Mouse (Mus musculus): ENCODE measurements around the gene Vil1. TPM values are rescaled to one million over a fixed set of nuclear protein-coding genes. Genes with fewer than 3 reads are reported as not detected.
"Not testable (repeated sequence)": the region's sequence is repeated elsewhere in the genome, so short reads cannot be mapped to it uniquely, and the experiment has no call there.

Gene Vil1
- polyA plus RNA-seq, 1 experiment from 2014 or later: 0.45 TPM

DNA sequence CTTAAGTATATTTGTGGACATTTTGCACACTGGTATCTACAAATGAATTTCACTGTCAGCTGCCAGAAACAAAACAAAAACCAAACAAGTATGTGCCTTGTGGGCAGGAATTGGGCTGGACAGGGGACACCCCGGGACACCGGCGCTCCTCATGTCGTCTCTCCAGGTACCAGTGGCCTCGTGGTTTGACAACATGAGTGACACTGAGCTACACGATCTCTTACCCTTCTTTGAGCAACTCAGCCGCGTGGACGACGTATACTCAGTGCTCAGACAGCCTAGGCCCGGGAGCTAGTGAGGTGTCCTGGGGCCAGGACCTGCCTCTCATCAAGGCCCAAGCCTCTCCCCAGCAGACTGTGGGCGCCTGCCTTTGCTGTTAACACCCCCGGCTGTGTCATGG is 13.9 kb upstream of the Vil1 start:
- ATAC-seq (ENCODE audit: extremely low read depth, insufficient number of reproducible peaks, low FRiP score, low TSS enrichment): no peak
- WGBS: 84% methylated on average over 13 of the region's 13 CpGs

DNA sequence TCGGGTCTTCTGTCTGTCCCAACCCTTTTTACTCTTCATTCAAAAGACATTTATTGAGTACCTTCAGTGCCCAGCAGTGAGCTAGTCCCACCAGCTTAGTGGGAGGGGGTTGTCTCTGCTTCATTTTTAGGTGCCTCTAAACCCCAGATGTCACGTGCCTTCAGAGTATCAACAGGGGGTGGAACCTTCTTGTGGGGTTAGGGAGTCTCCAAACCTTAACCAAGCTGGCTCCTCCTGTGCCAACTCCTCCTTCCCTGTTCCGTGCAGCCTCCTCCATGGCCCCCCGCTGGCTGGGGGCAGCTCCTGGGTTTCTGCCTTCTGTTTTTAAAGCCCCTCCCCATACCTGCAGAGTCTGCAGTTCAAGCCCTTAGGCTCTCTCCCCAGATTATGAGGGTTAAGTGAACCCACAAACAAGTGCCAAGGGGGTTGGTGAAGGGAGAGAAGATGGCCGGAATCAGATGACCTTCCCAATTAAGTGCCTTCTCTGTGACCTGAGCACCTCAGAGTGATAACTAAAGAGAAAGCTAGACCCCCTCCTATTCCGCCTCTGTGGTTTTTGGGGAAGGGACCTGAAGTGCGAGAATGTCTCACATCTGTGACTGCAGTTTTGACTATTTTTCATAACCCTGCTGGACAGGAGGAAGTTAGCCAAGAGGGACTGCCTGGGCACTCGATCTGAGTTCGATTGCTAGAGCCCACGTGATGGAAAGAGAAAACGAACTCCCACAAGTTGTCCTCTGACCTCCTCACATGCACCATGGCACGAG is 12.5 kb upstream of the Vil1 start:
- Histone ChIP-seq H3K27ac (replicated peaks) (peak overlapping the region; percentile 92), H3K9ac (peak overlapping the region; percentile 76), H3K4me1 (peaks cover 32% of the 10 kb centered on the region), H3K4me2 (peak overlapping the region; percentile 91), H3K36me3 (peaks cover 26% of the 10 kb centered on the region), H3K4me3 (peak overlapping the region; percentile 54)
- not testable (repeated sequence) for ATAC-seq (ENCODE audit: extremely low read depth, insufficient number of reproducible peaks, low FRiP score, low TSS enrichment); H3K9me3 ChIP-seq; H3K27me3 ChIP-seq (replicated peaks)
- whole genome bisulfite sequencing: 10% methylated on average over 12 of the region's 12 CpGs

More for the DNA sequence above, 13.9 kb upstream of the Vil1 start:
- 0 out of 2 replicates have a peak overlapping the region, but pooled peaks have one; percentile 8 for H3K27ac ChIP-seq (replicated peaks)
- no peak overlapping the region for H3K9ac ChIP-seq
- H3K27me3 ChIP-seq (replicated peaks): no peaks in the 10 kb centered on the region
- H3K4me1 ChIP-seq: peaks cover 34% of the 10 kb centered on the region
- H3K4me3 ChIP-seq: no peak overlapping the region
- H3K4me2 ChIP-seq: no peak overlapping the region
- H3K9me3 ChIP-seq: no peaks in the 10 kb centered on the region
- H3K36me3 ChIP-seq: peaks cover 26% of the 10 kb centered on the region

- peak; percentile 91 for ATAC-seq (ENCODE audit: extremely low read depth, insufficient number of reproducible peaks, low FRiP score, low TSS enrichment)
- no peaks in the 10 kb centered on the region for H3K9me3 ChIP-seq
- under 1% methylated on average over 41 of the region's 41 CpGs for WGBS
- H3K36me3 ChIP-seq: peaks cover 26% of the 10 kb centered on the region
- H3K4me2 ChIP-seq: peak overlapping the region; percentile 91
- no peaks in the 10 kb centered on the region for H3K27me3 ChIP-seq (replicated peaks)
- H3K9ac ChIP-seq: peak overlapping the region; percentile 83
- H3K4me3 ChIP-seq: peak overlapping the region; percentile 54
- H3K27ac ChIP-seq (replicated peaks): peak overlapping the region; percentile 92
- H3K4me1 ChIP-seq: peaks cover 32% of the 10 kb centered on the region
Measured at GRCm38 (mm10) chr1:74397268-74397918, 11.8 kb upstream of the Vil1 start.

DNA sequence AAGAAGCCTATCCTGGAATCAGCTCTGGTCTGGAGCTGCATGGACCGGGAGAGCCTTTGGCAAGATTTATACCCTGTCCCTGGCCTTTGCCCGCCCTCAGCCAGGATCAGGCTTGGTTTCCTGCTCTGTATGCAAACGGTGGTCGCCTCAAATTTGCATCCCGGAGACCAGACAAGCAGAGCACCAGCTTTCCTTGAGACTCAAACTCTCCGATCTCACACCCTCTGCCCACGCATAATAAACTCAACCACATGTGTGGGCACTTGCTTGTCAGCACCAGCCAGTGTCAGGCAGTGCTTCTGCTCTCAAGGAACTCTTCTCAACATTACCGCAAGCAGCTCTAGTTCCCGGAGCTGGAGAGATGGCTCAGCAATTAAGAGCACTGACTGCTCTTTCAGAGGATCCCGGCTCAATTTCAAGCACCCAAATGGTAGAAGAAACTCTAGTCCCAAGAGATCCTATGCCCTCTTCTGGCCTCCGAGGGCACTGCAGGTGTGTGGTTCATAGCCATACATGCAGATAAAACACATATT is 11.2 kb upstream of the Vil1 start:
- 5% methylated on average over 11 of the region's 11 CpGs for WGBS
- no peaks in the 10 kb centered on the region for H3K27me3 ChIP-seq (replicated peaks)
- H3K4me3 ChIP-seq: peak overlapping the region; percentile 54
- H3K9ac ChIP-seq: peak overlapping the region; percentile 83
- peak overlapping the region; percentile 91 for H3K4me2 ChIP-seq
- H3K9me3 ChIP-seq: no peaks in the 10 kb centered on the region
- peak overlapping the region; percentile 92 for H3K27ac ChIP-seq (replicated peaks)
- peaks cover 26% of the 10 kb centered on the region for H3K36me3 ChIP-seq
- peaks cover 28% of the 10 kb centered on the region for H3K4me1 ChIP-seq
- no peak for ATAC-seq (ENCODE audit: extremely low read depth, insufficient number of reproducible peaks, low FRiP score, low TSS enrichment)

DNA sequence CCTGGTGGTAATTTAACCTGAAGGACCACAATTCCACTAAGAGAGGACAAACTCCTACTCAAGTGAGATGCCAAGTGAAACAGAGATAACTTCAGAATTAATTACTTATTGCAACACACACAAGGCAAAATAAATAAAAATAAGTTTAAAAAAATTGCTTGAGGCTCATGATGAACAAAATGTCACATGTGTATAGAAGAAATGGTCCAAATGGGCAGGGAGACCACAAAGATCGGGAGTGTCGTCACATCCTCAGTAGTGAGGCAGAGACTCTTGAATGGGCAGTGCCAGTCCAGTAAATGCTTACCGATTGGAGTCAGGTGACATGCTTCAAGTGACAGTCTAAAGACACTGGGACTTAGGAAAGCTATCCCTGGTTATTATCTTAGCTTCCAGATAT is 8.6 kb upstream of the Vil1 start:
- H3K36me3 ChIP-seq: peaks cover under 1% of the 10 kb centered on the region
- H3K4me2 ChIP-seq: no peak overlapping the region
- no peaks in the 10 kb centered on the region for H3K27me3 ChIP-seq (replicated peaks)
- peaks cover 13% of the 10 kb centered on the region for H3K4me1 ChIP-seq
- WGBS: 76% methylated on average over 3 of the region's 3 CpGs
- no peak for ATAC-seq (ENCODE audit: extremely low read depth, insufficient number of reproducible peaks, low FRiP score, low TSS enrichment)
- no peaks in the 10 kb centered on the region for H3K9me3 ChIP-seq
- no peak overlapping the region for H3K4me3 ChIP-seq
- H3K9ac ChIP-seq: no peak overlapping the region
- H3K27ac ChIP-seq (replicated peaks): no peak overlapping the region

GRCm38 (mm10) chr1:74401015-74401702 is 8.0 kb upstream of the Vil1 start:
- Histone ChIP-seq H3K27ac (replicated peaks) (no peak overlapping the region), H3K36me3 (no peaks in the 10 kb centered on the region), H3K4me3 (no peak overlapping the region; the same call in 1 of the 2 replicates), H3K9me3 (no peaks in the 10 kb centered on the region), H3K9ac (peak overlapping the region; percentile 30; the same call in 1 of the 2 replicates), H3K4me2 (peak overlapping the region; percentile 39), H3K4me1 (peaks cover 13% of the 10 kb centered on the region), H3K27me3 (replicated peaks) (no peaks in the 10 kb centered on the region)
- WGBS: 39% methylated on average over 16 of the region's 16 CpGs
- no peak for ATAC-seq (ENCODE audit: extremely low read depth, insufficient number of reproducible peaks, low FRiP score, low TSS enrichment)

DNA sequence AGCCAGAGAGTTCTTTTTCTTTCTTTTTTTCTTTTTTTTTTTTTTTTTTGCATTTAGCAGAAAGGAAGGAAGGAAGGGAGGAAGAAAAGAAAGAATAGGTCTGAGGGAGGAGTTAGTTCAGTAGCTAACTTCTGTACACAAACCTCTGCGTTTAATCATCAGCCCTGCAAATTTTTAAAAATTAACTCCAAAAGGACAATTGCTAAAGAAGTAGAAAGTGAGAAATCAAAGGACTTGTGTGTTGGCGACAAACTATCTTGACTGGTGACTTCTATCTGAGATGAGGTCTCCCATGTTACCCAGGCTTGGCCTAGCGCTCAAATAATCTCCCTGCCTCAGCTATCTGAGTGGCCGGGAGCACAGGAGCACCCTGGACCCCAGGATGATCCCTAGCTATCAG is 5.0 kb upstream of the Vil1 start:
- Histone ChIP-seq H3K9me3 (no peaks in the 10 kb centered on the region), H3K9ac (no peak overlapping the region), H3K4me3 (no peak overlapping the region), H3K27me3 (replicated peaks) (no peaks in the 10 kb centered on the region), H3K4me2 (no peak overlapping the region), H3K4me1 (peaks cover 6% of the 10 kb centered on the region; the same call in 1 of the 2 replicates), H3K27ac (replicated peaks) (no peak overlapping the region), H3K36me3 (no peaks in the 10 kb centered on the region)
- ATAC-seq (ENCODE audit: extremely low read depth, insufficient number of reproducible peaks, low FRiP score, low TSS enrichment): no peak
- 65% methylated on average over 4 of the region's 4 CpGs for WGBS

GRCm38 (mm10) chr1:74411753-74412325 is 2.7 kb downstream of the Vil1 start:
- H3K27ac ChIP-seq (replicated peaks): no peak overlapping the region
- no peak overlapping the region for H3K9ac ChIP-seq
- H3K27me3 ChIP-seq (replicated peaks): no peaks in the 10 kb centered on the region
- no peaks in the 10 kb centered on the region for H3K4me1 ChIP-seq
- WGBS: 67% methylated on average over 2 of the region's 2 CpGs
- H3K9me3 ChIP-seq: no peaks in the 10 kb centered on the region
- ATAC-seq (ENCODE audit: extremely low read depth, insufficient number of reproducible peaks, low FRiP score, low TSS enrichment): no peak
- H3K4me3 ChIP-seq: no peak overlapping the region
- H3K4me2 ChIP-seq: no peak overlapping the region
- no peaks in the 10 kb centered on the region for H3K36me3 ChIP-seq

- H3K4me1 ChIP-seq: no peaks in the 10 kb centered on the region
- no peak overlapping the region for H3K4me3 ChIP-seq
- no peaks in the 10 kb centered on the region for H3K9me3 ChIP-seq
- H3K36me3 ChIP-seq: no peaks in the 10 kb centered on the region
- ATAC-seq (ENCODE audit: extremely low read depth, insufficient number of reproducible peaks, low FRiP score, low TSS enrichment): no peak
- no peaks in the 10 kb centered on the region for H3K27me3 ChIP-seq (replicated peaks)
- no peak overlapping the region for H3K27ac ChIP-seq (replicated peaks)
- no peak overlapping the region for H3K4me2 ChIP-seq
- no peak overlapping the region for H3K9ac ChIP-seq
- 76% methylated on average over 8 of the region's 8 CpGs for WGBS
Measured at GRCm38 (mm10) chr1:74412711-74413110, 3.5 kb downstream of the Vil1 start.

DNA sequence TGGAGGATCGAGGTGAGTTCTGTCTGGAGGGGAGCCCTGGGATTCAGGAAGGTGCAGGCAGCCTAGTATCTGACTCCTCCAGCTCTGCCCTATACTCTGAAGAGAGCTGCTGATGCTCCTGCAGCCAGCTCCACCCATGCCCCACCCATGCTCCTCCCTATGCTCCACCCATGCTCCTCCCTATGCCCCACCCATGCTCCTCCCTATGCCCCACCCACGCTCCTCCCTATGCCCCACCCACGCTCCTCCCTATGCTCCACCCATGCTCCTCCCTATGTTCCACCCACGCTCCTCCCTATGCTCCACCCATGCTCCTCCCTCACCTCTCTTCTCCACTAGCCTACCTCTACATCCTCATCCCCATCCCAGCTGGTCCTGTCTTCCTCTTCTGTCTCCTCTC is 6.0 kb downstream of the Vil1 start:
- Histone ChIP-seq H3K27me3 (replicated peaks) (no peaks in the 10 kb centered on the region), H3K4me3 (no peak overlapping the region), H3K27ac (replicated peaks) (no peak overlapping the region), H3K4me1 (peaks cover 13% of the 10 kb centered on the region; the same call in 1 of the 2 replicates), H3K9ac (no peak overlapping the region), H3K36me3 (no peaks in the 10 kb centered on the region), H3K4me2 (no peak overlapping the region), H3K9me3 (no peaks in the 10 kb centered on the region)
- 35% methylated on average over 4 of the region's 4 CpGs for WGBS
- no peak for ATAC-seq (ENCODE audit: extremely low read depth, insufficient number of reproducible peaks, low FRiP score, low TSS enrichment)

Data from heart, embryonic 13.5 days (tissue).